9 mouse cellular contexts compared by ENCODE assay signal in genomic region chr3:153501333-153501877, GRCm38 (mm10).
DNase-seq lines count a peak whose midpoint lies in the region; ATAC-seq and TF ChIP-seq lines count a peak whose summit lies in the region.
"Had no signal": no experiment of that assay in that cellular context is flagged by ENCODE, and none has a peak within 500 bp of the region (broad histone marks: within the 10 kb centered on the region; RNA-seq: fewer than 3 reads in every experiment).

No protein-coding gene starts in this region.

- peak; percentile 83 for TF ChIP-seq CTCF in hindbrain, postnatal 0 days (IDR thresholded peaks at IDR 0.05; ENCODE audit: low read depth)

- intact Hi-C loops in left cerebral cortex, postnatal 36 days (cut with DNase I) = no loop called here

- peak; percentile 13 for DNase-seq in kidney, adult 11 months
- DNase-seq in adrenal gland, postnatal 36 days = peak; percentile 85 to 89
- DNase-seq in embryonic facial prominence, embryonic 10.5 days (ENCODE audit: low spot score) = peak; percentile 75
- DNase-seq in hindbrain, postnatal 0 days (ENCODE audit: low spot score) = peak; percentile 82
- peak; percentile 62 to 73 for DNase-seq in left cerebral cortex, postnatal 36 days (ENCODE audit: low spot score in 2 of 2)
- peak; percentile 79 for DNase-seq in neural tube, embryonic 11.5 days (ENCODE audit: low spot score)
- peak; percentile 21 for DNase-seq in testis, postnatal 14 days (ENCODE audit: low spot score)

- no peaks in the 10 kb centered on the region for H3K4me1 ChIP-seq in kidney, embryonic 14.5 days (ENCODE audit: control insufficient read depth, insufficient read depth, low read length)
- peaks cover 15% of the 10 kb centered on the region for H3K4me1 ChIP-seq in embryonic facial prominence, embryonic 10.5 days
- H3K4me1 ChIP-seq in hindbrain, postnatal 0 days (ENCODE audit: insufficient read depth, low read length) = no peaks in the 10 kb centered on the region
- 0 out of 2 replicates have a peak, but pooled peaks cover 2% of the 10 kb centered on the region for H3K4me1 ChIP-seq in neural tube, embryonic 11.5 days (ENCODE audit: control insufficient read depth, insufficient read depth, low read length)

- H3K27me3 ChIP-seq in kidney, embryonic 14.5 days (ENCODE audit: control insufficient read depth, insufficient read depth, low read length) = no peaks in the 10 kb centered on the region
- H3K27me3 ChIP-seq in embryonic facial prominence, embryonic 10.5 days (replicated peaks; ENCODE audit: low read depth, poor library complexity, severe bottlenecking) = no peaks in the 10 kb centered on the region
- no peaks in the 10 kb centered on the region for H3K27me3 ChIP-seq in hindbrain, postnatal 0 days (ENCODE audit: insufficient read depth, low read length)
- H3K27me3 ChIP-seq in neural tube, embryonic 11.5 days (ENCODE audit: control insufficient read depth, insufficient read depth, low read length) = no peaks in the 10 kb centered on the region
- H3K27me3 ChIP-seq: midbrain, embryonic 12.5 days had no signal

- H3K4me3 ChIP-seq in kidney, embryonic 14.5 days (ENCODE audit: low read length) = no peak overlapping the region
- no peak overlapping the region for H3K4me3 ChIP-seq in embryonic facial prominence, embryonic 10.5 days
- H3K4me3 ChIP-seq in hindbrain, postnatal 0 days (ENCODE audit: low read length) = no peak overlapping the region
- no peak overlapping the region for H3K4me3 ChIP-seq in neural tube, embryonic 11.5 days (ENCODE audit: low read depth, low read length)
- H3K4me3 ChIP-seq: midbrain, embryonic 12.5 days had no signal

- H3K9me3 ChIP-seq in kidney, embryonic 14.5 days (ENCODE audit: control insufficient read depth, low read length) = no peaks in the 10 kb centered on the region
- H3K9me3 ChIP-seq in embryonic facial prominence, embryonic 10.5 days = no peaks in the 10 kb centered on the region
- H3K9me3 ChIP-seq in hindbrain, postnatal 0 days (ENCODE audit: low read length) = no peaks in the 10 kb centered on the region
- no peaks in the 10 kb centered on the region for H3K9me3 ChIP-seq in neural tube, embryonic 11.5 days (ENCODE audit: control insufficient read depth, low read length)
- H3K9me3 ChIP-seq: midbrain, embryonic 12.5 days had no signal

- no peak overlapping the region for H3K4me2 ChIP-seq in kidney, embryonic 14.5 days (replicated peaks; ENCODE audit: low read depth, low read length)
- H3K4me2 ChIP-seq in hindbrain, postnatal 0 days (ENCODE audit: low read depth, low read length) = no peak overlapping the region
- H3K4me2 ChIP-seq in neural tube, embryonic 11.5 days (ENCODE audit: low read depth) = no peak overlapping the region
- H3K4me2 ChIP-seq: midbrain, embryonic 12.5 days had no signal

- H3K36me3 ChIP-seq in kidney, embryonic 14.5 days (ENCODE audit: control insufficient read depth, insufficient read depth, low read length) = no peaks in the 10 kb centered on the region
- peaks cover 5% of the 10 kb centered on the region; the same call in 1 of the 2 replicates for H3K36me3 ChIP-seq in embryonic facial prominence, embryonic 10.5 days (replicated peaks)
- H3K36me3 ChIP-seq in hindbrain, postnatal 0 days (ENCODE audit: insufficient read depth, low read length) = no peaks in the 10 kb centered on the region
- no peaks in the 10 kb centered on the region for H3K36me3 ChIP-seq in neural tube, embryonic 11.5 days (ENCODE audit: control insufficient read depth, insufficient read depth, low read length)
- H3K36me3 ChIP-seq: midbrain, embryonic 12.5 days had no signal

- ATAC-seq in kidney, embryonic 14.5 days (ENCODE audit: low FRiP score, low TSS enrichment) = no peak
- no peak for ATAC-seq in hindbrain, postnatal 0 days
- ATAC-seq in neural tube, embryonic 11.5 days (ENCODE audit: insufficient read depth, low FRiP score, low TSS enrichment) = 0 out of 2 replicates have a peak, but pooled peaks have one; percentile 38

- WGBS in kidney, embryonic 14.5 days = 64% methylated on average over 3 of the region's 3 CpGs
- 59% methylated on average over 3 of the region's 3 CpGs for WGBS in embryonic facial prominence, embryonic 10.5 days
- WGBS in hindbrain, postnatal 0 days = 59% methylated on average over 3 of the region's 3 CpGs
- WGBS in neural tube, embryonic 11.5 days = 55% methylated on average over 3 of the region's 3 CpGs

- no peak overlapping the region for H3K27ac ChIP-seq in kidney, embryonic 14.5 days (ENCODE audit: low read depth, low read length)
- H3K27ac ChIP-seq in embryonic facial prominence, embryonic 10.5 days (replicated peaks) = no peak overlapping the region
- no peak overlapping the region for H3K27ac ChIP-seq in hindbrain, postnatal 0 days
- no peak overlapping the region for H3K27ac ChIP-seq in neural tube, embryonic 11.5 days (ENCODE audit: low read depth, low read length)
- H3K27ac ChIP-seq: midbrain, embryonic 12.5 days had no signal

- no peak overlapping the region for H3K9ac ChIP-seq in kidney, embryonic 14.5 days (ENCODE audit: low read depth, low read length)
- H3K9ac ChIP-seq in hindbrain, postnatal 0 days (replicated peaks; ENCODE audit: low read length) = no peak overlapping the region
- no peak overlapping the region for H3K9ac ChIP-seq in neural tube, embryonic 11.5 days (ENCODE audit: low read length)
- H3K9ac ChIP-seq: midbrain, embryonic 12.5 days had no signal

Comparison
In these comparisons a context has a peak if more than half of its experiments do, and no peak if none do; other contexts are left out.
1. DNase-seq: peak in every context shown above with its lines; median percentile 87 in adrenal gland, postnatal 36 days; 82 in hindbrain, postnatal 0 days; 79 in neural tube, embryonic 11.5 days; 75 in embryonic facial prominence, embryonic 10.5 days; 68 in left cerebral cortex, postnatal 36 days; 21 in testis, postnatal 14 days; 13 in kidney, adult 11 months.